Mouse (Mus musculus) urinary bladder, postnatal 14 days (tissue): ENCODE data around the gene Scimp.
A peak's percentile ranks its signal among the peaks of the same experiment; 100 is the strongest.
"Not testable (repeated sequence)": the region's sequence is repeated elsewhere in the genome, so short reads cannot be mapped to it uniquely, and the experiment has no call there.

Experiments used
- DNase-seq: peaks from one replicate; pipeline ENCODE4 v3.0.0; 2021; ENCODE audit warnings: low spot score

Scimp gene

DNA sequence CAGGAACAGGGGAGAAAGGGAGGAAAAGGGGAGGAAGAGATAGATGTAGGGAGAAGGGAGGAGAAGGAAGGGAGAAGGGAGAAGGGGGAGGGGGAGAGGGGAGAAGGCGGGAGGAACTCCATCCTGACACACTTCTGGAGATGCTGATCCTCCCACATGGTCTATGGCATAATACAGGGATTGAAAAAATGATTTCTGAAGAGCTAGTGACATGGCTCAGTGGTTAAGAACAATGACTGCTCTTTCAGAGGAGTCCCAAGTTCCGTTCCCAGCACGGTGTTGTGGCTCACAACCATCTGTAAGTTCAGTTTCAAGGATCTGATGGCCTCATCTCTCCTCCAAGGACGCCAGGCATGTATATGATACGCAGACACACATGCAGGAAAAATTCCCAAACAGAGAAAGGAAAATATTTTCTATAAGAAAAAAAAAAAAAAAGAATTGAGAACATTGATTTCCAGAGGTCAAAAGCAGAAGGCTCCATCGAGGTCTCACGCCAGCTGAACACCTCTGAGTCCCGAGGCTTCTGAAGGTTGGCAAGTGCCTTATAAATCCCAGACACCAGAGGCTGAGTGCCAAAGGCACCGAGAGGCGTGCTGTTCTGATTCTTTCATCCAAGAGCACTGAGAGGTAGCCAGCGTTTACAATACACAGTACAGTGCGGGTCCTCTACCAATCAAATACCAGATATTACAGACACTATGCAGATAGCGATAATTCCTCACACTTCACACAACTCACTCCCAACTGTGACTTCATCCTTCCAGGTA, 730 bp downstream of the Scimp start:
- no peak for DNase-seq

DNA sequence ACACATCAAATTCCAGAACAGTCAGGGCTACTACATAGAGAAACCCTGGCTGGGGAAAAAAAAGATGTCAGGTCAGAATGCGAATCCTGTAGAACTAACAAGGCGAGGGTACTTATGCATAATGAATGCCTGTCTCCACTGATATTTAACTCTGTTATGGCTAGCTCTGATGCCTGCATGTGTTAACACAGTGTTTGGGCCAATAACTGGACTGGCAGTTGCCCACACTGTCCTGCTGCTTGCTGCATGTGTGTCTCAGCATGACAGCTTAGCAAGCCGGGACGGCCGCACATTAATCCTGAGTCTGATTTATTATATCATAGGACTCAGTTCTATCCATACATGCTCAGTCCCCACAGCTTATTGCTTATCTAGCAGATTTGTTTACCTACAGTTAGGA, 1.3 kb downstream of the Scimp start:
- DNase-seq, result no peak

DNA sequence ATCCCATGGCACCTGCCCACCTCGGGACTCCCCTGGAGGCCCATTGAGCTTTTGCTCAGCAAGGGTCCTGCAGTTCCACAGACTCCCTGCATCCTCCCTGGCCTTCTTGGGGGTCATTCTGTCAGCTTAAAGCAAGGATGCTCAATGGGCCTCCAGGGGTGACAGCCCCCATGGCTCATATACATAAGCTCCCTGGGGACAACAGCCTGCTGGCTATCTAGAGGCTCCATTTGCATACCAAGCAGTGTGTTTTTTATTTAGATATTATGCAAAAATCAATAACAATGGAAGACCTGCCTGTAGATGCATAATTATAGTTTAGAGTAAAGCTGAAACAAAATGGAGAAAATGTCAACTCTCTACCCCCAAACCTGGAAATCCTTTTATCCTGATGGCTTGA, 3.4 kb downstream of the Scimp start:
- no peak for DNase-seq

DNA sequence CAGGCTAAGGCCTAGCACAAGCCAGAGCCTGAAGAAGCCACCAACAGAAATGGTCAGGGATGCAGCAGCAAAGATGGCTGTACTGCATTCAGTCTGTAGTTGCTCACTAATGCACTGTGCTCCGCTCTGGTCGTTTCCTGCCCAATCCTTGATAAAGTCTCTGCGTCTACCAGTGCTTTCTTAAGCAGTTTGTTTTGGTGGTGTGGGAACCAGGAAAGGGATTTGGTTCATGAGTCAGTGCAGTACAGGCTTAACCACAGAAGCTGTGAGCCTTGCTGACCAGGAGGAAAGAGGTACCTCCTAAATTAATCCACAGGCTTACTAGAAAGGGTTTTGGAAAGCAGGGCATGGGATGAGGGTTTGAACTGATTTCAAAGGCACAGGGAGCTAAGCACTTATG, 4.3 kb downstream of the Scimp start:
- no peak for DNase-seq

DNA sequence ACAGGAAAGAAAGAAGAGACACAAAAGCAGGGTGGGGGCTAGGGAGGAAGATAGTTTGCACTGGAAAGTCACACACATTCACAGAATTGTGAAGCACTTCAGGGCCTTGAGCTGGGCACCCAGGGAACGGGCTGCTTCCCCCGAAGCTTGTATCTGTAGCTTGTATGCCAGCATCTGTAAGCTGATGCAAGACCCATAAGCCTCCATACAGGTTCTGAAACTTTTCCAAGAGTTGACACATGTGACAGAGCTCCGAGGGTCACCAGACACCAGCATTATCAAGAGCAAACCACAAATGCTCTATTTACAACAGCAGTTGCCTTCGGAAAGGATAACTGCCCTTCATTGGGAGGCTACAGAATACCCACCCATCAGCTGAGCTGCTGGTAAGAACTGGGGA, 4.8 kb downstream of the Scimp start:
- no peak for DNase-seq

DNA sequence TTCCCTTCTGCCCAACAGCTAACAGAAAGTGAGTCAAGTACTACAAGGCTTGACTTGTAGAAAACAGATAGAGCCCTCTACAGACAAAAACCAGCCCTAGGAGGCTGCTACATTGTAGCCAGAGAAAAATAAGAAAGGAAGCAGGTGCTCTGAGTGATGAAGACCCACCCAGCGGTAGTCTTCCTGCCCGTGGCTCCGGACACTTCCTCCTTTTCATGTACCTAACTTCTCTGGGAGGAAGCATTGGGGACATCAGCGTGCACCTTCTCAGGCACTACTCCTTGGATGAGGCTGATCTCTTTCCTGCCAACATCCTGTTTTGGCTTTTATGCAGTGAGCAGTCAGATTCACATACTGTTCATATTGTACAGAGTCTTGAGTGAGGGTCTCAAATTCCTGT, 5.7 kb downstream of the Scimp start:
- DNase-seq, result no peak

DNA sequence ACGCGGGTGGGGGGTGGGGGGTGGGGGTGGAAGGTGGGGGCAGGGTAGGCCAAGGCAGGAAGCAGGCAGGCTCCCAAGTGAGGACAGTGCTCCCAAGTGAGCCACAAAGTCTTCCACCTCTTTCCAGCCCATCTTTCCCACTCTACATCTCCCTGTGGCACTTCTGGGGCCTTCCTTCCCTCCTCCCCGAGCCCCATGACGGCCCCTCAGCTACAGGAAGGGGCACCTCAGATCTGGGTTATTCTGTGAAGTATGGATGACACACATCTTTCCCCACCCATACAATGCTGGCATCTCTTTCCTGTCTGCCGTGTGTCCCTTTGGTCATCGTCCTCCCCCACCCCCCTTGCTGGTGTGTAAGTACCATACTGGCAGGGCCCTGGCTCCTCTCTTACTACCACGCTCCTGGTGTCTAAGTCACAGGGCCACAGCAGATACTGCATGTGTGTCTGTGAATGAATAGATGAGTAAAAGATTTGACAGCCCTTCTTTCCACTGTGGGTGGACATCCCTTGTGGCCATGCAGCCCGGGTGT, 6.7 kb downstream of the Scimp start:
- DNase-seq, result no peak

DNA sequence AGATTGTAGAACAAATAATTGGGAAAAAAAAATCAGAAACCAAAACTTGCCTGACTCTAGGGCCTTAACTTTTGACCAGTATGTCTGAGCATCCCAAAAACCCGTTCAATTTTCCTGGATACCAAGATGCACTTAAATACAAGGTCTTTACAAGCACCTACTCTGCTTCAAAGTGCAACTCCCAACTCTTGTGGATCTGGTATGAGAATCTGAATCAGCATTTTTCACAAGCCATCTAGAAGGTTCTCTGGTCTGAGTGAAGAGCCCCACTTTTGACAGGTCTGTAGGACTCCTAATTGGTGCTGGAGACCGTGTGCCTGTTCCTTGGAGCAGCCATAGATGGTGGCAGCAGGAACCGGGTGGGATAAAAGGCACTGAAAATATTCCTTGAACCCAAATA, 8.0 kb downstream of the Scimp start:
- no peak for DNase-seq

DNA sequence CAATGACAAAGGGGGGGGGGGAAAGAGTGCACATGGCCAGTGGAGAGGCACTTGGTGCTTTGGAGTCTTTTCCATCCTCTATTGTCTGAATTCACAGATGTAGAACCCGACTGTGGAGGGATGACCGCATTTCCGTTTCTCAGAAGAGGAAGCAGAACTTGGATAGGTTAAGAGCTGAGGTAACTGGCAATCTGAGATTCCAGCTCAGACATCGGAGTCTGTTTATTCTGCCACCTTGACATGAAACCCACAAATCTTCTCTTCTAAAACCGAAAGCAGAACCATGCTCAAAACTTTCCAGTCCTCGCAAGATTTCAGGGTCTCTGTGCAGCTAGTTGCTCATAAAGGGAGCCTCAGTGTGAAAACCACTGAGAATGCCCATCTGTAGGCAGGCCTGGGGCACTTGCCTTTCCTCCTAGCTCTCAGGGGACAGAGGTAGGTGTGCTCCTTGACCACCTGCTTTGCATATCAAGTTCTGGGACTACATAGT, 8.6 kb downstream of the Scimp start:
- no peak for DNase-seq

DNA sequence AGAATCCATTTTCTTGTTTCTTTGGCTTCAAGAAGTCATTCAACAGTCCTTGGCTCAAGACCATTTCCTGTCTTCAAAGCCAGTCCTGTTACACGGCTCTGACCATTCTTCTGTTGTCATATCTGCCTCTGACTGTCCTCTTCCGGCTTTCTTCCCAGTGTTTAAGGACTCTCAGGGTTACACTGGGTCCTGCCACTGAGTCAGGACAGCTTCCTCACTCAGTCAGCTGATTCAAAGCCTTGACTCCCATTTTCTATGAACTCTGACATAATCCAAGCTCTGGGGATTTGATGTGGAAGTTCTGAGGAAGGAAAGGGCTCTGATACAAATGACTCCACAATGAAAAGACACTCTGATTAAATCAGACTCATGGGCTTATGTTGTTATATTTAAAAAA, 9.5 kb downstream of the Scimp start:
- no peak for DNase-seq

DNA sequence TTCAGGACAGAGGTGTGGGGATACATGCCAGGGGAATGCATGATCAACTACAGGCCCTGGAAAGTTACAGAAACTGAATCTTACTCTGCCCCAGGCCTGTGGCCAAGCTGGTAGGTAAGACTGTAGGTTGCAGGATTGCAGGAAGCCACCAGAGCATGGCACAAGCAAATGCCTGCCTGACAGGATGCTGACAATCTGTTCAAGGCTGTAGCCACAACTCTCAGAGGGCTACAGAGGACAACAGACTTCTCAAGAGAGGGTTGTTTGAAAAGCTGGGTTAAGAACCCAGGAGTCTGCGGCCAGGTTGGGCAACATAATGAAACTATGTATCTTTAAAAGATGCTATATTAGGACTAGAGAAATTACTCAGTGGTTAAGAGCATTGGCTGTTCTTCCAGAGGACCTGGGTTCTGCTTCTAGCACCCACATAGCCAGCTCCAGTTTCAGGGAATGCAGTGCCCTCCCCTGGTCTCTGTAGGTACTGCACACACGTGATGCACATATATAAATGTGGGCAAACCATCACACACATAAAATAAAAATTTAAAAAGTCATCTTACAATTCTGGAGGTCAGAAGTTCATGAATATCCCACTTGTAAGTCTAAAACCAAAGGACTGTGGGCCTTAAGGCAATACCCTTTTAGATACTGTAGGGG, 10.1 kb downstream of the Scimp start:
- no peak for DNase-seq

DNA sequence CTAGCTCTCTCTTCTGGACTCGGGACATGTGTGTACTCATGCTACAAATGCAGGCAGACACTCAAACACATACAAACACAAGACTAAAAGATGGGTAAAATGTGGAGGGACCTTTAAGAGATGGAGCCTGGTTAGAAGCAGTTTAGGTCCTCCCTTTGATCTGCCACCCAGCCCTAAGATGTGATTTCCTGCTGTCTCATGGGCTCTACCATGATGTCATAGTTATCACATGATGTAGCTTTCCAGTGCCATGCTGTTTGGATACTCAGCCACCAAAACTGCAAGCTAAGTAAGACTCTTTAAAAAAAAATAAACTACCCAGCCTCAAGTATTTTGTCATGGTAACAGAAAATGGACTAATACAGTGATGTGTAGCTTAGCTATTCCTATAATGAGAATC, 20.0 kb downstream of the Scimp start:
- no peak for DNase-seq

DNA sequence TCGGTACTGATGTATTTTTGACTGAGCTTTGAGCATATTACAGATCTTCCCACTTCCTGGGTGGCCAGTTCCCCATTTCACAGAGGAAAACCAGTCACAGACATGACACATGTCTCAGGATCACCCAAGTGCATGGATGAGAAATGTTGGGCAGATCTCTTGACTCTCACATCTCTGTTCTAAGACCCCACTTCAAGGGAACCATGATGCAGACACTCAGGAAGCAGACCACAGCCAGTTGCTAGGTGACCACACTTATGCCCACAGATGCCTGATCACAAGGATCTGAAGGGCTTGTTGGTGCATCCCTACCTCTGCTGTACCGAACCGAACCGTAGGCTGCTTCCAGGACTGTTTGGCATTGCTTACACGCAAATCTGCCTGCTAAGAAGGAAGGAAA, 20.7 kb downstream of the Scimp start:
- DNase-seq, result no peak

DNA sequence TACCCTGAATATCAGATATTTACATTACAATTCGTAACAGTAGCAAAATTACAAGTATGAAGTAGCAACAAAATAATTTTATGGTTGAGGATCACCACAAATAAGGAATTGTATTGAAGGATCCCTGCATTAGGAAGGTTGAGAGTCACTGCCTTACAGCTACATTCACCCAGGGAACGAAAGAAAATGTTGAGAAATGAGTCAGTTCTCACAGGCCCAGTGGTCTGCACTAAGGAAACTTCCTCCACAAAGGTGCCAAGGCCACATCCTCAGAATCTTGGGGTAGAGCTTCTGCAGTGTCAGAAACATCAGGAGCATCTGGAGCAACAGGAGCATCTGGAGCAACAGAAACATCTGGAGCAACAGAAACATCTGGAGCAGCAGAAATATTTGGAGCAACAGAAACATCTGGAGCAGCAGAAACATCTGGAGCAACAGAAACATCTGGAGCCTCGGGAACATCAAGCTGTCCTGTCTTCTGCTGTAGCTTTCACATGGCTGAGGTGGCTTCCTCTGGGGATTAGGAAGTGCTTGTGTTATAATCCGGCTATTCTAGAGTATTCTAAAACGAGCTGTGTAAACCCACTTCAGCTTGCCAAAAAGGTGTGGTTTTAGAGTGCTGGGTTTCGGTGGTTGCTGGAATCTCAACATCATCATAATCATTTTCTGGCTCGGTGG, 21.4 kb downstream of the Scimp start:
- DNase-seq, result no peak

DNA sequence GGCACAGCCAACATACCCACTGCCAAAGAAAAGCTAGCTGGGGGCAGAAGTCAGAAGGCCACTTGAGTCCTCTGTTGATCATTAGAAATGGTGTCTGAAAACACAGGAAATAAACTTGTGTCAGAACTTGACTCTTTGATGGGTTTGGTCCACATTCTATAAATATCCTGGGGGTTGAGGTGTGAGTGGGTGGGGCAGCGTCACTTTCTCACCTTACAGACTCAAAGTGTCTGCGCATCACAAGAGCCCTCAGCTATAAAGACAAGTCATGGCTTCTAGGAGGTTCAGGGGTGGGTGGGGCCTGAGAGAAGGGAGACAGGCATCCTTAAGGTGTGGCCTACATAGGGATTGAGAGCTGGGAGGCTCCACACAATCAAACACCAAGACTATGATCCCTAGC, 22.0 kb downstream of the Scimp start:
- DNase-seq, result no peak

DNA sequence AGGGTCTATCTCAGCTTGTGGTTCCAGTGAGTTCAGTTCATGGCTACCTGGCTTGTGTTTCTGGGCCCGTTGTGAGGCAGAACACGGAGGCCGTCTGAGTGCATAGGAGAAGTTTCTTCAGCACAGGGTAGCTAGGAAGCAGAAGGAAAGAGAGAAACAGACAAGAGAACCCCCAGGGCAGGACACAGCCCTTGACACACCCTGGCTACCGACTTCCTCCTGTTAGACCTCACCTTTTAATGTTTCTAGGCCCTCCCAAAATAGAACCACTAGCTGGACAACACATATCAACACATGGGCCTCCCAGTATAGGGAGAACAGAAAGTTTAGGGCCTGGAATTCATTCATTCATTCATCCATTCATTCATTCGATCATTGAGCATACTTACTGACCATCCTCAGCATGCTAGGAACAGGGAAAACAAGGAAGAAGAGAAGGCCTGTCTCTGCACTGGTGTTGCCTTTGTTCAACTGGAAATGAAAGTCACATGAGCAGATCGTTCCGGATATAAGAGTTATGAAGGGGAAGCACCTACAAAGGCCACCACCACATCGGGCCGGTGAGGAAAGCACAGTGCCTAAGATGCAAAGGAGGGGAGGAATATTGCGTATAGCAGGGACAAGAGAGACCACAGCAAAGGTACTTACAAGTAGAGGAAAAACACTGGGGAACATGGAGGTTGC, 23.3 kb downstream of the Scimp start:
- no peak for DNase-seq

DNA sequence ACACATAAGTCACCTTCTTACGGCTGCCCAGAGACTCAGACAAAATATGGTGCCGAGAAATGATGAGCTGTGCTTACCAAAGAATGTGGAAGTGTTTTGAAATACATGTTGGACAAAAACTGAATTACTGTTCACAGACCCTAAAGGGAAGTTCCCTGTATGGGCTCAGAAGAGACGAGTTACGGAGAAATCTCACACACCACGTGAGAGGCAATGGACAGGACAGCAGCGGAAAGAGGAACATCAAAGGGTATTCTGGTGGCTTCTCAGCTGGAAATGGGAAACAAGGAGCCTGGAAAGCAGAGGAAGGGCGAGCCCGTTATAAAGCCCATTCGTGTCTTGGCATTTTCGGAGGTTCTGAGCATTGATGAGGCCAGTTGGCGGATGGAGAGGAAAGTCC, 25.3 kb downstream of the Scimp start:
- DNase-seq, result no peak

DNA sequence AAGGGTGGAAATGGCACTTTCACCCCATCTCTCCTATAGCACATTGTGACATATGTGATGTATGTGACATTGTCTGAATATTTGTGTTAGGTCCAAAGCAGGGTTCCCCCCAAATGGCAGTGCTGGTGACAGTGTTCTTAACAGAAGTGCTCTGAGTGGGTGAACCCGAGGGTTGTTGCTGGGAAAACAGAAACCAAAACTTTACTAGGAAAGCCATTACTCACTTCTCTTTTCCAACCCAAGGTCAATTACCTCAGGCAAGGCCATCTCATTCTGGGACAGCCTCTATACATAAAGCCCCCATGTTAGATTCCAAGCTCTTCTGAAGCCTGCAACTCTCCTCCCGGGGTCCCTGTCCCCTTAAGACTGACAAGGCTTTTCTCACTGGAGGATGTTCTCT, 26.5 kb downstream of the Scimp start:
- DNase-seq, result no peak

DNA sequence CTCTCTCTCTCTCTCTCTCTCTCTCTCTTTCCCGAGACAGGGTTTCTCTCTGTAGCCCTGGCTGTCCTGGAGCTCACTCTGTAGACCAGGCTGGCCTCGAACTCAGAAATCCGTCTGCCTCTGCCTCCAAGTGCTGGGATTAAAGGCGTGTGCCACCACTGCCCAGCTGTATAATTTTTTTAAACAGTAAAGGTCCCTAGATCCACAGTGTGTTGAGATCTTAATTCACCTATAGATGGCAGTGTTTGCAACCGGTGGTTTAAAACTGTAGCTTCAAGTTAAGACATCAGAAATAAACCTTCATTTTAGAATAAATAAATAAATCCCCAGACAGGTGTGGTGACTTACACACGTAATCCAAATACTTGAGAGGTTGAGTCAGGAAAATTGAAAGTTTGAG, 34.3 kb downstream of the Scimp start:
- not testable (repeated sequence) for DNase-seq

DNA sequence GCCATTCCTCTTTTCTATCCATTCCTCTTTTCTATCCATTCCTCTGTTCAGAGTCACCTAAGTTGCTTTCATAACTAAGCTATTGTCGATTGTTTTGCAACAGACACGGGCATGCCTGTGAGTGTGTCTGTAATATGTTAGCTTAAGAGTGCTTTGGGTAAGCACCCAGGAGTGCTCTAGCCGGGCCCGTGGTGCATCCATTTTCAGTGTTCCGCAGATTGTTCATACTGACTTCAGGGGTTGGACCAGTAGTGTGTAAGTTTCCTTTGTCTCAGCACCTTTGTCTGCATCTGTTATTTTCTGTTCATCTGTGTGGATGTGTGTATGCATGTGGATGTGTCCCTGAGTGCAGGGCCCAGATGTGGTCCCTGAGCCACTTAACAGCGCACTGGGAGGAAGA, 34.8 kb downstream of the Scimp start:
- DNase-seq, result no peak

DNA sequence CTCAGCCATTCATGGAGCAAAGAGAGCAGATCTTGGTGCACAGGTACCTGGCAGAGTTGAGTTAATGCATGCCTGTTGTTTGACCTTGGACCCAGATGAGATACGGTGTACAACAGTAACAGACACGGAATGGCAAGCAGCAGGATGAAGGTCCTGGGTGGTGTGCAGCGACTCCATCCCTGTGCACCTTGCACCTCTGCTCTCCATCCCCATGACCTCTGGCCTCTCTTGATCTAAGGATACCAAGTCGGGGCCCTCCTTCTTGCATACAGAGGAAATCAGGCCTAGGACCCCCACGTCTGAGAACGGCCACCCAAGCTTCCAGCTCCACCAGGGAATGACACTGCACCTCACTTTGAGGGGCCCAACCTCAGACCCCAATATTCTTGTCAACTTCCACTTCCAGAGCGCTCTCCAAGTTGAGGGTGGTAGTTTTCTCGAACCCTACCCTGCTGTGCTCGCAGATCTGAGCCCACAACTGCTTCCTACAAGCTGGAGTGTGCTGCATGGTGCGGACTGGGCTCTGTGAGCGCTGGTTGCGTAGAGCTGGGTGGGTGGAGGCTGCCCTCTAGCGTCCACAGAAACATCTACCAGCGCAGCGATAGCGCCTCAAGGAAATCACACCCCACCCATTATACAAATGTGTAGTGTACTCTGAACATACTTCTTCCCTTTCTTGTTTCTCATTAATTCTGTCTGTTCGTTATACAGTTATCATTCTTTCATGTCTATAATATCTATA, 35.4 kb downstream of the Scimp start:
- peak; percentile 64 for DNase-seq

DNA sequence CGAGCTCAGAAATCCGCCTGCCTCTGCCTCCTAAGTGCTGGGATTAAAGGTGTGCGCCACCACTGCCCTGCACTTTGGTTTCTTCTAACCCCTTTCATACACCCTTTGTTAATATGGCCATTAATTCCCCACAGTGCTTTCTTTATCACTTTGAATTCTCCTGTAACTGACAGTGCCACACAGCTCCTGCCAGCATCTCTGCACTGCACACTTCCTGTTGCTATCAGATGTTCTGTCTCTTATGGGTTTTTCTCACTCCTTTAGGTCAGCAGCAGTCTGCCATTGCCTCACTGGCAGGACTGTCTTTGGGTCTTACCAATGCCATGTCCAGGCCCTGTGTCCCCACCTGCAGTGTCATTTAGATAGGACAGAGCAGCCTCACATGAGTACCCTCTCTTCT, 41.6 kb downstream of the Scimp start:
- no peak for DNase-seq
